Mouse (Mus musculus) fibroblast of lung, adult 2 months (primary cell): ENCODE data around the gene Cyp8b1.
A peak's percentile ranks its signal among the peaks of the same experiment; 100 is the strongest.

ENCODE experiments used
- DNase-seq: peaks from one replicate; pipeline ENCODE4 v3.0.0-alpha.2; 2011; ENCODE audit warnings: low read depth

Cyp8b1 gene

DNA sequence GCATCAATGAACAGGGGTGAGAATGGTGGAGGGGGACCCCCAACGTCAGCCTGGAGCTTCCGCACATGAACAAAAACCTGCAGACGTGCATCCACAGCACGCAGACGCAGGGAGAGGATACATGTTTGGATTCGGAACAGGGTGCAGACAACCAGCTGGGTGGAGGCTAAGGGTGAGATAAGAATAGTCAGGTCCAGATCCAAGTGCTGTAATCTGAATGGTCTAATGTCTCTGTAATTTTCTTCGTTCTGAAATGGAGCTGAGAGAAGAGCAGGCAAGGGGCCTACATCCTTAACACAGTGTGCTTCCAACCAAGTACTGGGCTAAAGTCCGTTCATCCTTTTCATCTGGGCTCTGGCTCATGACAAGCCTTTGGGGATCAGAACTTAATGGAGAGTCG lies 24.8 kb downstream of the Cyp8b1 start:
- DNase-seq: no peak

DNA sequence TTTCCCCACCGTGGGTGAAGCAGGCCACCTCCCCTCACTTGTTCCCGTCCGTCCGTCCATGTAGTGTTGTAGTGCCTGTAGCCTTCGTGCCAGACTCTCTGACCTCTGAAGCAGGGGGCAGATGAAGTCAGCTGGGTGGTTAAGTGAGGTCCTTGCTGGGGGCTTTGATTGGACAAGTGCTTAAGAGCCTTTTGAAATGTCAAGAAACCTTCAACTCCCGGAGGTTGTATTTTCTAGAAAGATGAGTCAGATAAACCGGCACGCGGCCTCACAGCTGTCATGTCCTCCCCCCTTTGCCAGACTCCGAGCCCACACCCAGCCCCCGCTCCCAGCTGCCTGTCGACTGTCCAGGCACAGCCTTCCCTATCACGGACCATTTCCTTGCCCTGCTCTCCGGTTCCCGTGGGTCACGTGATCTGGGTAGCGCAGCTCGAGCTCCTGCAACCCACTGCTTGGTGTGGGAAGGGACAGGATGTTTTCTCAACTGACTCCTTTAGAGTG lies 25.6 kb downstream of the Cyp8b1 start:
- DNase-seq: peak; percentile 28

GRCm38 (mm10) chr9:121889927-121890440 lies 26.1 kb downstream of the Cyp8b1 start:
- DNase-seq: no peak

- peak; percentile 27 for DNase-seq
Measured at GRCm38 (mm10) chr9:121882015-121882457, 34.1 kb downstream of the Cyp8b1 start.

DNA sequence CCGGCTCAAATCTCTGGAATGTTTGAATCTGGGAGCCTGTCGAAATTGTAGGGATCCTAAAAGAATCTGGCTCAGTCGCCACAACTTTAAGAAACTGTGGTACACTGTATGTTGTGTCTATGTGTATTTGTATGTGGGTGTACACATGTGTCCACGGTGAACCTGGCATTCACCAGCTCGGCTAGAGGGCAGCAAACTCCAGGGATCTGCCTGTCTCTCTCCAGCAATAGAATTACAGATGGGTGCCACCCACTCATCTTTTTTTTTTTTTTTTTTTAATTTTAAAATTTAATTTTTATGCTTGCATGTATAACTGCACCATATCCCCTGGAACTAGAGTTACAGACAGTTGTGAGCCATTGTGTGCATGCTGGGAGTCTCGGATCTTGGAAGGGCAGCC lies 34.8 kb downstream of the Cyp8b1 start:
- no peak for DNase-seq

DNA sequence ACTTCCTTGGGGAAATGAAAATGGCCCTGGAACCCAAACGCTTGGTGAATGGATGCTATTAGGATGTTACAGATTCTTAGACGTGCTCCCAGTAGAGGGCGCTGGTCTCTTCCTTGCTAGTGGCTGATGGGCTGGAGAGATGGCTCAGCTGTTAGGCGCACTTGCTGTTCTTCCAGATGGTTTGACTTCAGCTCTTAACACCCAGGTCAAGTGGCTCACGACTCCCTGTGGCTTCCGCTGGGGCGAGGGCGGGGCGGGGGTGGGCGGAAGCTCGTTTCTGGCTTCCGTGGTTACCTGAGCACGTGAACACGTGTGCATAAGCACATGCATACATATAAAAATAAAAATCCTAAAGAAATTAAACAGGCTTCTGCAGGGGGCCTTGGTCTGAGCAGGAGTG lies 35.3 kb downstream of the Cyp8b1 start:
- no peak for DNase-seq

DNA sequence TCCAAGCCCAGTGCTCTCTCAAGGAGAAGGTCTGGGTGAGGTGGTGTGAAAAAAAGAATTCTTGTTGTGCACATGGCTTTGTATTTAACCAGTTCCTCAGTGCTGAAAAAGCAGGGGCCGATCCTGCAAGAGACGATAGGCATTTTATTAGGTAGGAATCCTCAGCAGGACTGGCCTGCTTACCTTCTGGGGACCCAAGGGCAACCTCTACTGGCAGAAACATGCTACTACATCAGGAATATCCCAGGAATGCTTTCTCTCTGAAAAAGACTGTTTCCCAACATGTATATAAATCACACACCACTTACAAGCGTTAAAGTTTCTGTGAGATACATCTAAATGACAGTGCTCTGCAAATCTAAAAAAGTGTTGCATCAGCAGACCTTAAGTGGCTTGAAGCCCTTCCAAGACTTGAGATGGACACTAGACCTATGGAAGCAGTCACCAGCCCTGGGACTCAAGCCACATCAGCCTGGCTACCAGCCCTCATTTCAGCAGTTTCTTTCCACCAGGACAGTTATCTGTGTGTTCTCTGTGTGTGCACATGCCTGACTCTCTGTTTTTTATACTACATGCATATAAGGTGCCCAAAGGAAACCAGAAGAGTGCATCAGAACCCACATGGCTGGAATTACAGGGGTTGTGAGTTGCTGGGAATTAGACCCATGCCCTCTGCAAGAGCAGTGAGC lies 38.9 kb downstream of the Cyp8b1 start:
- DNase-seq: peak; percentile 27

GRCm38 (mm10) chr9:121873578-121873977 lies 42.5 kb downstream of the Cyp8b1 start:
- no peak for DNase-seq

DNA sequence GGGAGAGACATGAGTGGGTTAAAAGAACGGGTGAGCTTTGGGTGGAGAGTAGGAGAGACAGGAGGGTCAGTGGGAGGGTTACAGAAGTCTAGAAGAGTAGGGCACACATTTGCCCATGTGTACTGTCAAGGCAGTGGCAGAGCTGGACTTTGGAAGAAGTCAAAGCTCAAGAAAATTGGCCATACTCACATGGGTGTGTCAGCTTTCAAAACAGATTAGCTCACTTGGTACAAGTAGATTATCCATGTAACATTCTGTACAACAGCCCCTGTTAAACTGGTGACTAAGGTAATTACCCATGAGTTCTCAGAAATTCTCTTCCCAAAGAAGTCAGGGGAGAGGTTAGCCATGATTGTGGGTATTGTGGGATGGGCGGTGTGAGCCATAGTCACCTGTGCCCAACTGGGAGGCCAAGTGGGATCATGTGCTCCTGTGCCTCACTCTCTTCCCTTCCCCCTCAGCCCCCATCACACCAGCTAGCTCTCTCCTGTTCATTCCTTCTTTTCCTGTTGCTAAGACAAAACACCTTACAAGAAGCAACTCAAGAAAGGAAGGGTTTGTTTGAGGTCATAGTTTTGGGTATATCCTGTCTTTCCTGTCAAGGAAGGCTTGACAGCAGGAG lies 43.9 kb downstream of the Cyp8b1 start:
- peak; percentile 29 for DNase-seq

- DNase-seq: no peak
Measured at GRCm38 (mm10) chr9:121869973-121870515, 46.1 kb downstream of the Cyp8b1 start.

DNA sequence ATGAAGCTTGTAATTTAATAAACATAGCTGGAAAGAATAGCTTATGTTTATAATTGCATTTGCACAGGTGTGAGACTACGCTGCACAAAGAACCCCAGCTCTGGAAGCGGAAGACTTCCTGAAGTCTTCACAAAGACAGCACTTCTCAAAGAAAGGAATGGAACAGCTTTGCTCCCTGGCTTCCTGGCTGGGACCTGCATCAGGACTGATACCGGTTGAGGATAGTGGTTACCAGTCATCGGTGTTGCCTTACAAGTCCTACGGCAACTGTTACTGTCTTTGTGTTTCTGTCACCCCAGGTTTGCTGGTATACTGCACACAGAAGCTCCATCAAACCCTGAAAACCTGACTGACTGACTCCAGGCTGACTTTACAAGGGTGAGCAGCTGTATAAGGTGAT lies 46.7 kb downstream of the Cyp8b1 start:
- no peak for DNase-seq

DNA sequence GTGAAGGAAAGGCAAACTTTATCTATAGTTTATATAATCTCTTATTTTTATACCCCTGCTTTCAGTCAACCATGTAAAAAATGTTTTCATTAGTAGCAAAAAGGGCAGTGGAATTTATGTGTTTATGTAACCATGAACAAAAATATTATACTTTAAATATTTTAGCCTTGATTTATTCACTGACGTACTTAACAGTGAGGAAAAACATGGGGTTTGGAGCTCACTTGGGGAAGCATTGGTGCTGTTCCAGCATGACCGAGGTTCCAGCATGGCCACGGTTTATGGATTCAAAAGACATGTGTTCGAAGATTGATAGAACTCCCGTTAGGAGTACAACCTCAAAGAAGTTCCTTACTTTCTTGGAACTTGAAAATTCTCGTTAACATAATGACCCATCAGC lies 47.9 kb downstream of the Cyp8b1 start:
- DNase-seq: peak; percentile 40

DNA sequence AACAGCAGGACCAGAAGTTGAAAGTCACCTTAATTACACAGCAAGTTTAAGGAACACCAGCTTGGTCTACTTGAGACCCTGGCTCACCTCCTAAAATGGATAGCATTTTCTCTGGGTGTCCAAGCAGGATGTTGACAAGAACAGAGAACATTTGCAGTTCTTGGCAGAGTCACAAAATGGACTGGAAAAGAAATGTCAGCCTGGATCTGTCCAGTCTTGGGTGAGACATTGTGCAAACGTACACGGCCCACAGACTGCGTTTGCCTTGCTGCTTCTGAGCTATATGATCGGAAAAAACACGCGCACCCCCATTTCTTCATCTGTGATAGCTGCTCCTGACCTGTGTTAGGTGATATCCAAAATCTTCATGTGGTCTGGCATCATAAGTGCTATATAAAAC lies 48.5 kb downstream of the Cyp8b1 start:
- no peak for DNase-seq

DNA sequence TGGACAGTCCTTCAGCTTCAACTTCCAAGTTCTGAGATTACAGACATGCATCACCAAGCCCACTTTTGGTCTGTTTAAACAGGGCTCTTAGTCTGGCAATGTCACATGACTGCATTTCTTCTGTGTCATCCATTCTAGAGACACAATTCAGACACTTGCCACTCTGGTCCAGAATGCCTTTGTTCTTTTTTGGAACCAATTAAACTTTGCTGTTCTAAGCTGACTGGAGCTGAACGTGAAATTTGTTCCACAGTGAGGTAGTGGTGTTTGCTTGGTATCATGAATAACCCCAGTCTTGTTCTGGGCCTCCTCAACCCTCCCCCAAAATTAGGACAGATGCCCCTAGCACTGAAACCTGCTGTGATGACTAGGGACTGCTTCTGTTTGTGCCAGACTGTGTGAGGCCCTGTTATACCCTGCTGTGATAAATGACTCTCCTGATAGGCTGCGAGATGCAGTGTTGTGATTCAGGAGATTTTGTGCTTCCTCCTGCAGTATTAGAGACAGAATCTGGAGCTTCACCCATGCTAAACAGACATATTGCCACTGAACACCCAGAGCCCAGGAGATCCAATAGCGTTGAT lies 50.6 kb downstream of the Cyp8b1 start:
- no peak for DNase-seq

- DNase-seq: no peak
Measured at GRCm38 (mm10) chr9:121864837-121865236, 51.3 kb downstream of the Cyp8b1 start.
